Mouse (Mus musculus): ENCODE measurements at regions not wholly inside any gene's neighbourhood (a gene's known extent, or its start where the extent isn't known, plus 50 kb on each side); places are given as distances from the start of the nearest gene placed in this dataset.

DNA sequence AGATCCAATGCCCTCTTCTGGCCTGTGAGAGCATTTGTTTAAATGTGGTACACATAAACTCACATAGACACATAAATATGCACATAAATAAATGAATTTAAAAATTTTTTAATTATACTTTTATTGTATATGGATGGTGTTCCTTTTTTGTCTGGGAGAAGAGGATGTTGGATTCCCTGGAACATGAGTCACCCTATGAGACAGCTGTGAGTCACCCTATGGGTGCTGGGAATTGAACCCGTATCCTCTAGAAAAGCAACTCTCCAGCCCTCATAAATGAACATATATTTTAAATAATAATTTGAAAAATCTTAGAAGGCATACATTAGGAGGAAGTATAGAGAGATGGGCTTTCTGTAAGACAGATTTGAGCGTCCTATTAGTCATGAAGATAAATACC is 76.1 kb upstream of the Dynlt3 start:
- intact Hi-C loops (cut with DNase I): no loop called here
- TF ChIP-seq CTCF (IDR thresholded peaks at IDR 0.05): no peak
- no peak overlapping the region for H3K4me3 ChIP-seq
- no peak overlapping the region for H3K27ac ChIP-seq
- no peak for DNase-seq

DNA sequence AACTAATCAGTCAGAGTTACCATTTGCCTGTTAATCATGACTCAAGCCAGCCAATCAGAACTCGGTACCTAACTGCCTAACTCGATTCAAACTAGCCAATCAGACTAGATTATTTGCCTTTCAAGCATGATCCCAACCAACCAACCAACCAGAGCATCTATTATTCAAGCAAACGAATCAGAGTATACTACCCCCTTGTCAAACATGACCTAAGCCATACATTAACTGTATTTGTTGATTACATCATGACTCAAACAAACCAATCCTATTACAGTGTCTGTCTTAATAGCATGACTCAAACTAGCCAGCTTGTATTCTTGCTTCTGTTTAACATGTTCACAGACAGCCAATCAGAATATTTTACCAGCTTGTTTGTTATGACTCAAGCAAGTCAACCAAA is 79.7 kb upstream of the Dynlt3 start:
- intact Hi-C loops (cut with DNase I): no loop called here
- TF ChIP-seq CTCF (IDR thresholded peaks at IDR 0.05): no peak
- Histone ChIP-seq H3K4me3 (no peak overlapping the region), H3K27ac (no peak overlapping the region)
- DNase-seq: no peak

DNA sequence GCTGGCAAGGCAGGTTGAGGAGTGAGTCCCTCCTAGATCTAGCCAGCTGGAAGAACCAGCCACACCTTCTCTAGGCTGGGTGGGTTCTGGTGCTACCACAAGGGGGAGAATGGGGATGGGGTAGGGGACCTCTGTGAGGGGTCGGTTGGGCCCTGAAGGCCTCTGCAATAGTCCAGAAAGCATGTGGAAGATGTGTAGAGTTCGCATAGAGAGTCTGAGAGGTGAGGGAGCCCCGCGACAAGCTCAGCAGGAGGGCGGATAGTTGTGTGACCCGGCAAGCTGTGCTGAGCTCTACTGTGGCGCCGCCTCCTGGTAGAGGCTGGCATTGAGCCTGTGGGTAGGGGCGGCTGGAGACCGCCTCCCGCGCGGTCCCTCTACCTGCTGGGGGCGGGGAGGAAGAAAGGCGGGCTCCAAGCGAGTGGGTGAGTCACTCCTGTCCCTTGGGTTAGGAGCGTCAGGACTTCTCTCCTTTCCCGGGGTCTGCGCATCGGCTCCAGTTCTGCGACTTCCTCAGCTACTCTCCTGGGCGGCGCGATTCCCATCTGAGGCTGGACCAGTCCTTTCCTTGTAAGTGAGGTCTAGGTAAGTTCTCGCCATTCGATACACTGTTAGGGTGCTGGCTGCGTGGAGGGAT is 84.6 kb upstream of the Dynlt3 start:
- peak; percentile 19 for DNase-seq
- peak; percentile 31; the same call in 1 of the 2 replicates for TF ChIP-seq CTCF (IDR thresholded peaks at IDR 0.05)
- no peak overlapping the region for H3K27ac ChIP-seq
- H3K4me3 ChIP-seq: peak overlapping the region; percentile 53
- intact Hi-C loops (cut with DNase I): no loop called here

DNA sequence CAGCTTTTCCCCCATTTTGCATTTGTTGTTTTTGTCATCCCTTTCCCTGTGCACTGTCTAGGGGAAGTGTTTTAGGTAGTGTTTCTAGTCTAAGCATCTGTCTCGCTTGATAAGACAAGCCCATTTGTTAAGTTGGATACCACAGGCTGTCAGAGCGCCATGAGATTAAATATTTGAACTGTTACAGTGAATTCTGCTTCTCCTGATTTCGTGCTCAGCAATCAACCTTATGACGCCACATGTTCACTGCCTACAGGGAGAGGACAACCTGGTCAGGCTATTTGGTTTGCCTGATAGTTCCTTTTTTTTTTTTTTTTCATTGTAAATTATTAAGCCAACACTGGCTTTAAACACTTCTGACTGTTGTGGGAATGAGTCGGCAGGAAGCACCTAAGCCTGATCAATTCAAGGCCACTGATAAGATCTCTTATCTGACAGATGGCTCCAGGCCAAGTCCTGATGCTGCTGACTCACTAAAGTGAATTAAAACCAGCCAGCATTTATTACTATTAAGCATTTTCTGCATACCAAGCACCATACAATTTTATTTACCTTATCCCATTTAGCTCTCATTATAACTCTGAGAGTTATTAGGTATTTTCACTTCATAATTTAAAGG is 90.3 kb upstream of the Dynlt3 start:
- no peak for DNase-seq
- no peak overlapping the region for H3K4me3 ChIP-seq
- TF ChIP-seq CTCF (IDR thresholded peaks at IDR 0.05): no peak
- H3K27ac ChIP-seq: no peak overlapping the region
- intact Hi-C loops (cut with DNase I): no loop called here

DNA sequence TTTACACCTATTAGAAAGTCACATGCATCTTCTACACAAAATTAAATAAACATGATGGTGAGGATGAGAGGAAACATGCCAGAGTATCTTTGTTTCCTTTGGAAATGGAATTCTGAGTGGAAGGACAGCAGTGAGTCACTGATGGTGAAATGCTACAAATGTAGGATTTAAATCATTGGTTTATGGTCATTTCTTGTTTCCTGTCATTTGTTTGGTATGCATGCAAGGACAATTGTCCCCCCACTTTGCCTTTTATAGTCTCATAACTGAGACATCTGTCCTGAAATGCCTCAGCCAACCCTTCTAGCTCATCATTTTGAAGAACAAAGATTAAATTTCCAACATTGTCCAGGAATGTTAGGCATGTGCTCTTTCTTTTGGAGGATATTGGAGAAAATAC is 77.2 kb upstream of the Hypm start:
- H3K27ac ChIP-seq: no peak overlapping the region

DNA sequence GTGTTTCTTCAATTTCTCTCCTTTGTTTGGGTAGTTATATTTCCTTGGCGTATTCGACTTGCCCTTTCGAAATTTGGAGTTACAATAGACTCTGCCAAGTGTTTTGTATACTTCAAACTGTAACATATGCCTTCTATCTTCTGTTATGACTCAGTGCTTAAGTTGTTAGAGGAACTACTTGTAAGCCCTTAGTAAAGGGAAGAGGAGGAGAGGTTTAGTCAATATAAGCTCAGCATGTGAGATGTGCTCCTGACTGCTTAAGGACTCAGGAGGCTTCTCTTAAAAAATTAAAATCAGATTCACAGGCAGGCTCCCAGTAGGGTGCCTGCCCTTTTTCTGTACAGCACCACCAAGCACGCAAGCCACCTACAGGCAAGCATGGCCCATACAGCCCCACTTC is 69.2 kb upstream of the Hypm start:
- H3K4me3 ChIP-seq: no peak overlapping the region
- intact Hi-C loops (cut with DNase I): no loop called here
- TF ChIP-seq CTCF (IDR thresholded peaks at IDR 0.05): no peak
- no peak overlapping the region for H3K27ac ChIP-seq
- no peak for DNase-seq

More for the DNA sequence above, 77.2 kb upstream of the Hypm start:
- intact Hi-C loops (cut with DNase I): no loop called here
- DNase-seq: no peak
- H3K4me3 ChIP-seq: no peak overlapping the region
- TF ChIP-seq CTCF (IDR thresholded peaks at IDR 0.05): no peak

DNA sequence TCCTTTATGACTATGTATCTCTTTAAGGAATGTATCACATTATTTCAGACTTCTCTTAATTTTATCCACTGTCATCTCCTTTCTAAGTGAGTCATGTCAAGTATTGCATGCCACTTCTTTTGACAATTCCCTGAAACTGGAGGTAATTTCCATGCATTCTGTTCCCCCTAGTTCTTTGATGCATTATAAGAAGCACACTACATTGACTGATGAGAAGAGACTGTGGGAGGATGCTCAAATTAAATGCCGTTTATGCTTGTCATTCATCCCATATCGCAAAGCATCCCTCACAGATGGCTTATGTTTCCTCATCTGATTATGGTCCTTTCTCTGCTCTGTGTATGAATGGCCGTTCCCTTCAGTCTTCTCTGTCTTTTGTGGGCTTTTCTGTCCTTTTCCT is 57.2 kb upstream of the Hypm start:
- no peak for TF ChIP-seq CTCF (IDR thresholded peaks at IDR 0.05)
- intact Hi-C loops (cut with DNase I): no loop called here
- DNase-seq: no peak
- H3K4me3 ChIP-seq: no peak overlapping the region
- H3K27ac ChIP-seq: no peak overlapping the region

All from gastrocnemius, adult 2 months (tissue).